Mouse (Mus musculus) forebrain, embryonic 11.5 days (tissue): ENCODE measurements around the gene Acsl3. TPM values are rescaled to one million over a fixed set of nuclear protein-coding genes. Genes with fewer than 3 reads are reported as not detected.

Experiments used
- ATAC-seq: fragments of 200-750 bp; cut with Nextera tagmentation; replicated peaks from 2 replicates; pipeline ENCODE4 v1.8.0; 2017; ENCODE audit warnings: moderate TSS enrichment; ENCODE audit not compliant: low FRiP score
- DNase-seq: peaks from one replicate; pipeline ENCODE4 v3.0.0-alpha.2; 2017; ENCODE audit warnings: low spot score
- H3K27ac ChIP-seq: fragments of 300-500 bp; sonication (generic); 2 replicates; pipeline ENCODE4 v1.5.1; 2014; ENCODE audit warnings: low read depth, low read length
- H3K27me3 ChIP-seq: fragments of 300-500 bp; sonication (generic); 2 replicates; pipeline ENCODE4 v1.6.1; 2014; ENCODE audit warnings: mild to moderate bottlenecking, low read length, mixed read lengths; ENCODE audit not compliant: control insufficient read depth, insufficient read depth
- H3K36me3 ChIP-seq: fragments of 300-500 bp; sonication (generic); 2 replicates; pipeline ENCODE4 v1.6.1; 2014; ENCODE audit warnings: mild to moderate bottlenecking, low read length, moderate library complexity, mixed read lengths; ENCODE audit not compliant: control insufficient read depth, insufficient read depth
- H3K4me1 ChIP-seq: fragments of 300-500 bp; sonication (generic); replicated peaks from 2 replicates; pipeline ENCODE4 v1.6.1; 2014; ENCODE audit warnings: low read length, mixed read lengths; ENCODE audit not compliant: control insufficient read depth, insufficient read depth
- H3K4me2 ChIP-seq: fragments of 300-500 bp; sonication (generic); 2 replicates; pipeline ENCODE4 v1.6.1; 2014; ENCODE audit warnings: low read depth, mild to moderate bottlenecking, low read length, moderate library complexity, mixed read lengths; ENCODE audit not compliant: severe bottlenecking
- H3K4me3 ChIP-seq: fragments of 300-500 bp; sonication (generic); 2 replicates; pipeline ENCODE4 v1.5.1; 2014; ENCODE audit warnings: low read depth, low read length
- H3K9ac ChIP-seq: fragments of 300-500 bp; sonication (generic); 2 replicates; pipeline ENCODE4 v1.6.1; 2014; ENCODE audit warnings: low read length
- H3K9me3 ChIP-seq: fragments of 300-500 bp; sonication (generic); 2 replicates; pipeline ENCODE4 v1.6.1; 2016; ENCODE audit warnings: low read length, mixed read lengths; ENCODE audit not compliant: control insufficient read depth
- WGBS: fragments of 180-500 bp; shearing (Covaris S2); extraction: QIAGEN DNeasy Blood & Tissue Kit; methylation state at CpG from one replicate; pipeline ENCODE4 v1.1.7; 2014; 5-methylcytosine and 5-hydroxymethylcytosine counted together
- polyA plus RNA-seq: library from polyadenylated mRNA; unstranded; fragments of >200 nt; fragmentation: Nextera tagmentation; extraction: Ambion mirVana; gene quantifications from 2 replicates; pipeline ENCODE4 v1.2.1, GENCODE M21; 2014

Gene Acsl3
- polyA plus RNA-seq, 1 experiment from 2014 or later = 102 TPM

GRCm38 (mm10) chr1:78665954-78666499, 8.4 kb downstream of the Acsl3 start:
- Histone ChIP-seq H3K36me3 (no peaks in the 10 kb centered on the region; the same call in 1 of the 2 replicates), H3K4me2 (no peak overlapping the region), H3K9ac (no peak overlapping the region), H3K4me3 (no peak overlapping the region), H3K27ac (no peak overlapping the region), H3K4me1 (peaks cover under 1% of the 10 kb centered on the region; the same call in 1 of the 2 replicates), H3K9me3 (no peaks in the 10 kb centered on the region), H3K27me3 (no peaks in the 10 kb centered on the region)
- no peak for ATAC-seq
- WGBS = 96% methylated on average over 9 of the region's 9 CpGs
- DNase-seq = no peak

- ATAC-seq (no peak), DNase-seq (no peak)
- WGBS = 88% methylated on average over 1 of the region's 1 CpGs
- Histone ChIP-seq H3K9me3 (no peaks in the 10 kb centered on the region), H3K4me3 (no peak overlapping the region), H3K27me3 (no peaks in the 10 kb centered on the region), H3K36me3 (no peaks in the 10 kb centered on the region; the same call in 1 of the 2 replicates), H3K4me1 (no peaks in the 10 kb centered on the region), H3K9ac (no peak overlapping the region), H3K27ac (no peak overlapping the region), H3K4me2 (no peak overlapping the region)
Observed at GRCm38 (mm10) chr1:78666585-78666984, 9.0 kb downstream of the Acsl3 start.

- 96% methylated on average over 3 of the region's 3 CpGs for WGBS
- Histone ChIP-seq H3K36me3 (no peaks in the 10 kb centered on the region), H3K4me3 (no peak overlapping the region), H3K9ac (no peak overlapping the region), H3K27me3 (no peaks in the 10 kb centered on the region), H3K27ac (no peak overlapping the region), H3K4me2 (no peak overlapping the region), H3K9me3 (no peaks in the 10 kb centered on the region), H3K4me1 (no peaks in the 10 kb centered on the region)
- ATAC-seq (no peak), DNase-seq (no peak)
Observed at GRCm38 (mm10) chr1:78682291-78682690, 24.7 kb downstream of the Acsl3 start.

GRCm38 (mm10) chr1:78684128-78684527, 26.5 kb downstream of the Acsl3 start:
- no peaks in the 10 kb centered on the region for H3K27me3 ChIP-seq
- no peak overlapping the region for H3K4me2 ChIP-seq
- no peak overlapping the region for H3K9ac ChIP-seq
- WGBS = 93% methylated on average over 8 of the region's 8 CpGs
- ATAC-seq = no peak
- H3K9me3 ChIP-seq = no peaks in the 10 kb centered on the region
- no peak overlapping the region for H3K27ac ChIP-seq
- no peaks in the 10 kb centered on the region for H3K36me3 ChIP-seq
- H3K4me1 ChIP-seq = no peaks in the 10 kb centered on the region
- no peak for DNase-seq
- no peak overlapping the region for H3K4me3 ChIP-seq

GRCm38 (mm10) chr1:78686872-78687271, 29.2 kb downstream of the Acsl3 start:
- no peak overlapping the region for H3K27ac ChIP-seq
- no peaks in the 10 kb centered on the region for H3K27me3 ChIP-seq
- ATAC-seq (no peak), DNase-seq (no peak)
- H3K9ac ChIP-seq = no peak overlapping the region
- no peaks in the 10 kb centered on the region for H3K4me1 ChIP-seq
- H3K9me3 ChIP-seq = no peaks in the 10 kb centered on the region
- no peak overlapping the region for H3K4me2 ChIP-seq
- no peak overlapping the region for H3K4me3 ChIP-seq
- no peaks in the 10 kb centered on the region; the same call in 1 of the 2 replicates for H3K36me3 ChIP-seq

- Histone ChIP-seq H3K27ac (no peak overlapping the region), H3K27me3 (no peaks in the 10 kb centered on the region), H3K9ac (no peak overlapping the region), H3K9me3 (no peaks in the 10 kb centered on the region), H3K4me3 (no peak overlapping the region), H3K4me2 (no peak overlapping the region), H3K4me1 (no peaks in the 10 kb centered on the region), H3K36me3 (peaks cover 2% of the 10 kb centered on the region; the same call in 1 of the 2 replicates)
- DNase-seq = no peak
- no peak for ATAC-seq
- 91% methylated on average over 7 of the region's 7 CpGs for WGBS
Observed at GRCm38 (mm10) chr1:78688149-78688548, 30.5 kb downstream of the Acsl3 start.

- Histone ChIP-seq H3K9me3 (no peaks in the 10 kb centered on the region), H3K27me3 (no peaks in the 10 kb centered on the region), H3K36me3 (peaks cover 2% of the 10 kb centered on the region; the same call in 1 of the 2 replicates), H3K4me3 (no peak overlapping the region), H3K4me2 (no peak overlapping the region), H3K27ac (no peak overlapping the region), H3K9ac (no peak overlapping the region), H3K4me1 (no peaks in the 10 kb centered on the region)
- no peak for DNase-seq
- 95% methylated on average over 9 of the region's 9 CpGs for WGBS
- no peak for ATAC-seq
Observed at GRCm38 (mm10) chr1:78694503-78695258, 37.1 kb downstream of the Acsl3 start.

- Histone ChIP-seq H3K4me1 (no peaks in the 10 kb centered on the region), H3K9me3 (no peaks in the 10 kb centered on the region), H3K4me3 (no peak overlapping the region), H3K27me3 (no peaks in the 10 kb centered on the region), H3K36me3 (peaks cover 2% of the 10 kb centered on the region; the same call in 1 of the 2 replicates), H3K27ac (no peak overlapping the region), H3K4me2 (no peak overlapping the region), H3K9ac (no peak overlapping the region)
- no peak for ATAC-seq
- no peak for DNase-seq
- 95% methylated on average over 2 of the region's 2 CpGs for WGBS
Observed at GRCm38 (mm10) chr1:78696305-78696704, 38.7 kb downstream of the Acsl3 start.

GRCm38 (mm10) chr1:78696903-78697302, 39.3 kb downstream of the Acsl3 start:
- no peak overlapping the region for H3K27ac ChIP-seq
- H3K27me3 ChIP-seq = no peaks in the 10 kb centered on the region
- WGBS = 89% methylated on average over 5 of the region's 5 CpGs
- H3K9me3 ChIP-seq = no peaks in the 10 kb centered on the region
- DNase-seq (no peak), ATAC-seq (no peak)
- no peak overlapping the region for H3K4me3 ChIP-seq
- no peaks in the 10 kb centered on the region for H3K4me1 ChIP-seq
- H3K9ac ChIP-seq = no peak overlapping the region
- no peak overlapping the region for H3K4me2 ChIP-seq
- peaks cover 6% of the 10 kb centered on the region; the same call in 1 of the 2 replicates for H3K36me3 ChIP-seq
